Mouse (Mus musculus) bone marrow macrophage, adult 2 months (primary cell): ENCODE measurements at regions not wholly inside any gene's neighbourhood (a gene's known extent, or its start where the extent isn't known, plus 50 kb on each side); places are given as distances from the start of the nearest gene placed in this dataset.
"Not testable (repeated sequence)": the region's sequence is repeated elsewhere in the genome, so short reads cannot be mapped to it uniquely, and the experiment has no call there.

Source experiments
- H3K27ac ChIP-seq: 2 replicates; pipeline ENCODE4 v1.5.1; 2012; ENCODE audit warnings: low read depth, low read length; ENCODE audit not compliant: insufficient read depth
- H3K4me1 ChIP-seq: 2 replicates; pipeline ENCODE4 v1.6.1; 2012; ENCODE audit warnings: low read length; ENCODE audit not compliant: control insufficient read depth, insufficient read depth
- H3K4me3 ChIP-seq: 2 replicates; pipeline ENCODE4 v1.5.1; 2012; ENCODE audit warnings: mild to moderate bottlenecking, low read length, moderate library complexity; ENCODE audit not compliant: insufficient read depth
- CTCF ChIP-seq: IDR thresholded peaks from 2 replicates; pipeline ENCODE4 v1.5.1; 2012; ENCODE audit warnings: low read depth, mild to moderate bottlenecking, low read length, moderate library complexity
- POLR2A ChIP-seq: IDR thresholded peaks from 2 replicates; pipeline ENCODE4 v1.6.1; 2012; ENCODE audit warnings: mild to moderate bottlenecking, low read depth, low read length, borderline replicate concordance

DNA sequence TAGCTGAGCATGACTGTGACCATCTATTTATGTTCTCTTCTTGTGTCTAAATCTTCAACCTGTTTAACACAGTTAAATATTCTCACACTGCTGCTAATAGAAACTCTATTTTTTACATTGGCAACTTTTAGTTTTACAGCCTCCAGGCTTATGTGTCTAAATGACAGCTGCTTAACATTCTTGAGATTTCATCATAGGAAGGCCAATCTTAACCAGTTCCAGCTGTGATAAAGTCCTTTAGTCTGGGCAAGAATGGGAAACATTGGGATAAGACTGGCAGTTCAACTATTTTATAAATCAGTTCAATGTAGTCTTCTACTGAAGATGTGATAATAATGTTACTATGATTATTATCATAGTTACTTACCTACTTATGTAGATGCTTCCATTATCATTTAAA, 308.9 kb upstream of the Adamts5 start:
- TF ChIP-seq POLR2A (no peak), CTCF (no peak)
- no peak overlapping the region for H3K27ac ChIP-seq
- H3K4me3 ChIP-seq = no peak overlapping the region
- no peaks in the 10 kb centered on the region for H3K4me1 ChIP-seq

DNA sequence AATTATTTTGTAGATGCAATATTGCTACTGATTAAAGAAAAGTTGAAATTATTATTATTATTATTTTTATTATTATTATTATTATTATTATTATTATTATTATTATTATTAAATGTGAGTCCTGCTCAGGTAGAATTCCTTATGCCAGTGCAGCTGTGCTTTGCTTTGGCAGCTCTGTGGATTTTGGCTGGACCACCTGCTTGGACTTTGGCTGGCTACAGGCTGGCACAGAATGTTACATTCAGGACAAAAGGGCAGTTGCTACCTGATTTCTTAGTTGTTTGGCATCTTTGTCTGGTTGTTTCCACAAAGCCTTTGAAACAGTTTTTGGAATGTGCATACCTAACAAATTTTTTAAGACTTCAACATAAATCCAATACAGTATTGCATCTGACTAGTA, 307.7 kb upstream of the Adamts5 start:
- no peak overlapping the region for H3K27ac ChIP-seq
- H3K4me3 ChIP-seq = no peak overlapping the region
- TF ChIP-seq POLR2A = no peak
- no peak for TF ChIP-seq CTCF
- H3K4me1 ChIP-seq = no peaks in the 10 kb centered on the region

DNA sequence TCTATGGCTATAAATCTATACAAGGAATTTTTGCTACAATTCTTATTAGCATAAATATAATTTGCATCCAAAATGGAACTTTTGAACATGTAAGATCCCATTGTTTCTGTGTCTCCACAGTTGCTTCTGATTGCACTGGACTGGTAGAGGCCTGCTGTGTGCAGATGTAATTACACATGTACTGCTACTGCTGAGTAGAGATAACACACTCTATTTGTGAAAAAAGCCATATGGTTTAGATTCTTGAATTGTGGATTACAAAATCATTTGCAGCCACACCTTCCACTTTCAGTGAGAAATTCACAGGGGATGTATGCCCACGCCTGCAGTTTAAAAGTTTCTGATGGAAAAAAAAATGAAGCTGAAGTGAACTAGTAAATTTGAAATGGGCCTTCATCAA, 288.2 kb upstream of the Adamts5 start:
- Histone ChIP-seq H3K4me3 (no peak overlapping the region), H3K27ac (no peak overlapping the region), H3K4me1 (no peaks in the 10 kb centered on the region)
- TF ChIP-seq CTCF (no peak), POLR2A (no peak)

DNA sequence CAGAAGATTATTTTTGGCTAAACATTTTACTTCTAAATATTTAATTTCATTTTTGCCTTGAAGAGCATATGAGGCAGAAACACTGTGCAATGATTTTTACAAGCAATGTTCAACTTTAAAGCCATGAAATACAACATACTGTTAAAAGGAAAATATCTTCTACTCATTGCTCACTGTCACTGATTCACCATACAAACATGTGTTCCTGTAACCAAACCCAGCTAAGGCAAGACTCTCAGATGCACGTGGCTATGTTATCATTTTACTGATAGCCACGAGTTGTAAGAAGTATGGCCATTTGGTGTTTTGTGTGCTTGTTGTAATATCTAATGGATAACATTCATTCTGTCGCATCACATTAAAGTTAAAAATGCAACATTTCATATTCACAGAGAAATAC, 287.3 kb upstream of the Adamts5 start:
- Histone ChIP-seq H3K27ac (no peak overlapping the region), H3K4me3 (no peak overlapping the region), H3K4me1 (no peaks in the 10 kb centered on the region)
- no peak for TF ChIP-seq CTCF

DNA sequence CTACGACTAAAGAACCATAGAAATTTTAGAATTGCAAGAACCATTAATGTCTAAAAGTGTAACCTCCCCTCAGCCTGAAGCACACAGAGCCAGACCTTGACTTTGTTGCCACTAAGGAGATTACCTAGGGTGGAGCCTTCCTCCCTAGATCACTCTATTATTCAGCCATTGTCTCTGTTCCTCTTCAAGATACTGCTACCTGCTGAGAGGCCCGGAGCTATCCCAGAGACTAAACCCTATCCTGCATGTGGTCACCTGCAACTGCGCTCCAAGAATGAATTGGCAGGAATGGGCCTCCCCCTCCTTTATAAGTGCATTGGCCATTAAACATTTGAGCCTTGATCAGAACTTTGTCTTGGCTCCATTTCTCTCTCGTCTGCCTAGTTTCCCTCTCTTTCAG, 286.0 kb upstream of the Adamts5 start:
- not testable (repeated sequence) for H3K4me1 ChIP-seq, H3K27ac ChIP-seq, H3K4me3 ChIP-seq

DNA sequence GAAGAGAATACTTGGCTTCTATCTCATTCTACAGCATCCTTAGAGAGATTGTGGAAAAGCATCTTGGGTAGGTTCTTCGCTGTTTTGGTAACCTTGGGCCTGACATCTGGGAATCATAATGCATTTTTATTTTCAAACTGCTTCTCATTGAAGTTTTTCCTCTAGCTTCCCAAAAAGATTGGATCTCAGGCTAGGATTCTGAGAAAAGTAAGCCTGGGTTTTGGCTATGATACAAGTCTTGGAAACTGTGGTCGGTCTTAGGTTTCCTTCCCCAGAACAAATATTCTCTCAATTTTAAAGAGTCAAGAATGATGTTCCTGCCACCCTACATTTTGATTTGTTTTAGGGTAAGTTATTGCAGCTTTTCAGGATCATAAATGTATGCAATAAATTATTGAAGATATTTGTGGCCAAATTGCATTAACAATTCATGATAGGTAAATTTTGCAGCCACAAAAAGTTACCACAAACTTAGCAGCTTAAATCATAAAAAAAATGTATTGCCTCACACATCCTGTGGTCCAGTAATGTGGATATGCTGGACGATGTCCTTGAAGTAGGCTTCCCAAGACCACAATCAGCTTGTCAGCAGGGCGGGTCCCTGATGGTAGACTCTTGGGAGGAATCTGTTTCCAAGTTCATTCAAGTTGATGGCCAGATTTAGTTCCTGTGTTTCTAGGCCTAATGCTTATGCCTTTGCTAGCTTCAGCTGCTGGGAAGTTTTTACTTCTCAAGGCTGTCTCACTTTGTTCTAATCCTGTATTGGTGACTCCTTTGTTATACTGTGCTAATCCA, 257.6 kb upstream of the Adamts5 start:
- Histone ChIP-seq H3K27ac (no peak overlapping the region), H3K4me3 (no peak overlapping the region), H3K4me1 (no peaks in the 10 kb centered on the region)
- TF ChIP-seq CTCF = no peak
- TF ChIP-seq POLR2A = no peak

DNA sequence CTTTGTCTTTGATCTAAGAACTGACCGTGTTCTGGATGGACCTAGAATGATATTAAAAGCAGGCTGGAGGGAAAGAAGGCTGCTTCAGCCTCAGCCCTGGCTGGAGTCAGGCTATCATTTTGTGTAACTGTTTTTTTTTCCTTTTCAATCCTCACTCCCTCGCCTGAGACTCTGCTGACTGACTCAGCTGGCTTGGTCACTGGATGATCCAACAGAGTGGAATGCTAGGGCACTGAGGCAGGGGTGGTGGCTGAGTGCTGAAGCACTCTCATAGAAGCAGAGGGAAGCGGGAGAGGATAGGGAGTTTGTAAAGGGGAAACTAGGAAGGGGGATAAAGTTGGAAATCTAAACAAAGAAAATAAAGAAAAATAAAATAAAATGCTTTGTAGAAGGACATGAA, 236.5 kb upstream of the Adamts5 start:
- Histone ChIP-seq H3K27ac (no peak overlapping the region), H3K4me3 (no peak overlapping the region), H3K4me1 (no peaks in the 10 kb centered on the region)
- TF ChIP-seq CTCF (no peak), POLR2A (no peak)

DNA sequence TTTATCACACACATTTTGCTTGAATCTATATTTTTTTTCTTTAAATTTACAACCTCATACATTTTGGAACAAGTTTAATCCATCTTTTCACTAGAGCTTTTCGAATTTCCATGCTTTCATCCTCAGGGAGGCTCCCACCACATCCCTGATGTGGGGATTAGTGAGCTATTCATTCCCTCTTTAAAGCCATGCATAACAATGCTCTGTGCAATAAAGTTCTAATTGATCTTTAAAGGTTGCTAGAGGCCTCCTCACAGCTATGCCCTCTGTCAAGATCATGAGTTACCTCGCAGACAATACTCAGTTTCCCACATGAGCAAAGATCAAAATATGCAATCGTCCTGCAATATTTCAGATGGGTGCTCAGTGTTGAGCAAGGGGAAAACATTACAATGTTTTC, 234.5 kb upstream of the Adamts5 start:
- TF ChIP-seq CTCF (no peak), POLR2A (no peak)
- Histone ChIP-seq H3K27ac (no peak overlapping the region), H3K4me1 (no peaks in the 10 kb centered on the region), H3K4me3 (no peak overlapping the region)

DNA sequence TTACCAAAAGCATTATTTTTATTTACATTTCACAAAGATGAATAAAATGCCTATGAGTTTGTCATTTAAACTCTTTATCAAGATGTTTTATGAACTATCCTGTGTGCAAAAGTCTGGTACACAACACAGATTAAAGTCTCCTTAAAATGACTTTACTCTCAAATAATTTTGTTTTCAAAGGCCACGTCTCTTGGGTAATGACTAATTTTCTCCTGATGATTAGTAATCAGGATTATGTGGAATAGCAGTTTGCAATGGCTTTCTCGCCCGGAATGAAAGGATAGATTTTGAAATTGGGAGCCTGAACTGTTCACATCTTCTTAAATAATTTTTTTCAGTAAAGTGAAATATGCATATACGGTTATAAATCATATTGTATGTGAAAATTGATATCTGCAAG, 225.8 kb upstream of the Adamts5 start:
- no peak overlapping the region for H3K27ac ChIP-seq
- TF ChIP-seq POLR2A (no peak), CTCF (no peak)
- H3K4me3 ChIP-seq = no peak overlapping the region
- no peaks in the 10 kb centered on the region for H3K4me1 ChIP-seq

DNA sequence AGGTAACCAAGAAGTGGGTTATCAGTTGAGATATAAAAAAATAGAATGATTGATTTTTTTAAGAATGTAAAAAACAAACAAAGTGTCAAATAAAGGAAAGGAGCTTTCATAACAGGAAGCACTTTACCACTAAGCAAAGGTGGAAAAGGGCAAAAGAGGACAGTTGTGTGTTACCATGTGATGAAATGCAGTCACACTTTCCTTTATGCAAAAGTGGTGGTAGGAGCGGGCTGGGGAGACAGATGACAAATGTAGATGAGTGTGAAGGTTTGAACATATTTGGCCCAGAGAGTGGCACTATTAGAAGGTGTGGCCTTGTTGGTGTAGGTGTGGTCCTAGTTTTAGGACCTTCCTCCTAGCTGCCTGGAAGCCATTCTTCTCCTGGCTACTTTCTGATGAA, 222.6 kb upstream of the Adamts5 start:
- Histone ChIP-seq H3K4me3 (no peak overlapping the region), H3K27ac (no peak overlapping the region), H3K4me1 (no peaks in the 10 kb centered on the region)
- TF ChIP-seq POLR2A (no peak), CTCF (no peak)

DNA sequence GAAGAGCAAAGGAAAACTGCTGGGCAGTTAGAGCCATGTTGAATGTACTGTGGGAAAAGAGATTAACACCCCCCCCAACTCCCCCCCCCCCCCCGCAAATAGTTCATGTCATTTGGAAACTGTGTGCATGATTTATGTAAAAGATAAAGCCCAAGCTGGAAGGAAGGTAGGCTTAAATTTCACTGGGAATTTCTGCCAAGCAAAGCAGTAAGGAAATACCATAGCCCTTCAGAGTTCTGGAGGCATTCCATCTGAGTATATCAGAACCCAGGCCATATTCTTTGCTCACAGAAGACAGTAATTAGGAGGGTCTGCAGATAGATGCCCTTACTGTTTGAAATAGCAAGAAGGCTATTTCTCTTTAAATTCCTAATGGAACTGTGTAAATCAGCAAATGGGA, 221.3 kb upstream of the Adamts5 start:
- no peak overlapping the region for H3K27ac ChIP-seq
- TF ChIP-seq POLR2A (no peak), CTCF (no peak)
- H3K4me1 ChIP-seq = no peaks in the 10 kb centered on the region
- H3K4me3 ChIP-seq = no peak overlapping the region
